Mouse (Mus musculus) midbrain, embryonic 11.5 days (tissue): ENCODE data around the gene Itga9. TPM values are rescaled to one million over a fixed set of nuclear protein-coding genes. Genes with fewer than 3 reads are reported as not detected.

Experiments
- ATAC-seq: fragments of 200-750 bp; cut with Nextera tagmentation; 2 replicates; pipeline ENCODE4 v1.8.0; 2017; ENCODE audit warnings: moderate TSS enrichment, moderate library complexity; ENCODE audit not compliant: low FRiP score
- DNase-seq: peaks from one replicate; pipeline ENCODE4 v3.0.0; 2015; ENCODE audit warnings: low spot score; ENCODE audit errors: missing footprints
- H3K27ac ChIP-seq: fragments of 300-500 bp; sonication (generic); 2 replicates; pipeline ENCODE4 v1.5.1; 2014; ENCODE audit warnings: low read depth, low read length
- H3K27me3 ChIP-seq: fragments of 300-500 bp; sonication (generic); 2 replicates; pipeline ENCODE4 v1.6.1; 2014; ENCODE audit warnings: mild to moderate bottlenecking, low read length, moderate library complexity, mixed read lengths; ENCODE audit not compliant: control insufficient read depth, insufficient read depth
- H3K36me3 ChIP-seq: fragments of 300-500 bp; sonication (generic); 2 replicates; pipeline ENCODE4 v1.6.1; 2014; ENCODE audit warnings: mild to moderate bottlenecking, low read length, moderate library complexity, mixed read lengths; ENCODE audit not compliant: control insufficient read depth, insufficient read depth
- H3K4me1 ChIP-seq: fragments of 300-500 bp; sonication (generic); 2 replicates; pipeline ENCODE4 v1.6.1; 2014; ENCODE audit warnings: low read length; ENCODE audit not compliant: control insufficient read depth, insufficient read depth
- H3K4me2 ChIP-seq: fragments of 300-500 bp; sonication (generic); 2 replicates; pipeline ENCODE4 v1.6.1; 2014; ENCODE audit warnings: mild to moderate bottlenecking, moderate library complexity
- H3K4me3 ChIP-seq: fragments of 300-500 bp; sonication (generic); 2 replicates; pipeline ENCODE4 v1.5.1; 2014; ENCODE audit warnings: low read depth, low read length
- H3K9ac ChIP-seq: fragments of 300-500 bp; sonication (generic); 2 replicates; pipeline ENCODE4 v1.6.1; 2014; ENCODE audit warnings: low read length
- H3K9me3 ChIP-seq: fragments of 300-500 bp; sonication (generic); 2 replicates; pipeline ENCODE4 v1.6.1; 2016; ENCODE audit warnings: low read length; ENCODE audit not compliant: control insufficient read depth
- WGBS: fragments of 180-500 bp; shearing (Covaris S2); extraction: QIAGEN DNeasy Blood & Tissue Kit; methylation state at CpG from one replicate; pipeline ENCODE4 v1.1.7; 2014; 5-methylcytosine and 5-hydroxymethylcytosine counted together
- polyA plus RNA-seq: library from polyadenylated mRNA; unstranded; fragments of >200 nt; fragmentation: Nextera tagmentation; extraction: Ambion mirVana; gene quantifications from 2 replicates; pipeline ENCODE4 v1.2.1, GENCODE M21; 2014

Itga9 gene
- polyA plus RNA-seq, 1 experiment from 2014 or later, result 4.0 TPM

- H3K27ac ChIP-seq, result no peak overlapping the region
- no peaks in the 10 kb centered on the region for H3K27me3 ChIP-seq
- ATAC-seq (no peak), DNase-seq (no peak)
- no peak overlapping the region for H3K4me2 ChIP-seq
- H3K4me3 ChIP-seq, result no peak overlapping the region
- 85% methylated on average over 12 of the region's 12 CpGs for WGBS
- no peaks in the 10 kb centered on the region for H3K36me3 ChIP-seq
- H3K9me3 ChIP-seq, result no peaks in the 10 kb centered on the region
- peaks cover 8% of the 10 kb centered on the region for H3K4me1 ChIP-seq
- H3K9ac ChIP-seq, result no peak overlapping the region
Measured at GRCm38 (mm10) chr9:118674277-118674676, 67.8 kb downstream of the Itga9 start.

GRCm38 (mm10) chr9:118674761-118675160 lies 68.3 kb downstream of the Itga9 start:
- no peak for DNase-seq
- no peak overlapping the region for H3K9ac ChIP-seq
- no peak overlapping the region for H3K4me2 ChIP-seq
- H3K27me3 ChIP-seq, result no peaks in the 10 kb centered on the region
- ATAC-seq, result no peak
- WGBS, result 89% methylated on average over 15 of the region's 22 CpGs
- H3K27ac ChIP-seq, result no peak overlapping the region
- no peak overlapping the region for H3K4me3 ChIP-seq
- H3K36me3 ChIP-seq, result no peaks in the 10 kb centered on the region
- H3K4me1 ChIP-seq, result peaks cover 8% of the 10 kb centered on the region
- H3K9me3 ChIP-seq, result no peaks in the 10 kb centered on the region

GRCm38 (mm10) chr9:118675573-118676170 lies 69.2 kb downstream of the Itga9 start:
- Histone ChIP-seq H3K4me1 (peaks cover 8% of the 10 kb centered on the region), H3K4me3 (no peak overlapping the region), H3K4me2 (no peak overlapping the region), H3K9me3 (no peaks in the 10 kb centered on the region), H3K9ac (no peak overlapping the region), H3K27me3 (no peaks in the 10 kb centered on the region), H3K36me3 (no peaks in the 10 kb centered on the region), H3K27ac (no peak overlapping the region)
- ATAC-seq (no peak), DNase-seq (no peak)
- WGBS, result 94% methylated on average over 8 of the region's 8 CpGs

GRCm38 (mm10) chr9:118676692-118677091 lies 70.2 kb downstream of the Itga9 start:
- no peaks in the 10 kb centered on the region for H3K27me3 ChIP-seq
- H3K9ac ChIP-seq, result no peak overlapping the region
- H3K4me3 ChIP-seq, result no peak overlapping the region
- H3K9me3 ChIP-seq, result no peaks in the 10 kb centered on the region
- H3K4me2 ChIP-seq, result no peak overlapping the region
- peak; percentile 86 for DNase-seq
- no peak overlapping the region for H3K27ac ChIP-seq
- WGBS, result 86% methylated on average over 8 of the region's 8 CpGs
- no peaks in the 10 kb centered on the region for H3K36me3 ChIP-seq
- no peak for ATAC-seq
- H3K4me1 ChIP-seq, result peaks cover 8% of the 10 kb centered on the region

- Histone ChIP-seq H3K27ac (no peak overlapping the region), H3K4me2 (no peak overlapping the region), H3K27me3 (no peaks in the 10 kb centered on the region), H3K4me1 (peaks cover 8% of the 10 kb centered on the region), H3K36me3 (no peaks in the 10 kb centered on the region), H3K9ac (no peak overlapping the region), H3K4me3 (no peak overlapping the region), H3K9me3 (no peaks in the 10 kb centered on the region)
- ATAC-seq (no peak), DNase-seq (no peak)
- WGBS, result 63% methylated on average over 9 of the region's 9 CpGs
Measured at GRCm38 (mm10) chr9:118677349-118677748, 70.9 kb downstream of the Itga9 start.

GRCm38 (mm10) chr9:118678020-118678750 lies 71.7 kb downstream of the Itga9 start:
- Histone ChIP-seq H3K36me3 (no peaks in the 10 kb centered on the region), H3K27ac (no peak overlapping the region), H3K4me2 (no peak overlapping the region), H3K4me1 (peaks cover 8% of the 10 kb centered on the region), H3K27me3 (no peaks in the 10 kb centered on the region), H3K9ac (no peak overlapping the region), H3K9me3 (no peaks in the 10 kb centered on the region), H3K4me3 (no peak overlapping the region)
- DNase-seq, result peak; percentile 78
- 65% methylated on average over 15 of the region's 15 CpGs for WGBS
- no peak for ATAC-seq

- no peaks in the 10 kb centered on the region for H3K9me3 ChIP-seq
- no peak overlapping the region for H3K4me2 ChIP-seq
- DNase-seq (peak; percentile 81), ATAC-seq (no peak)
- 72% methylated on average over 10 of the region's 10 CpGs for WGBS
- H3K27me3 ChIP-seq, result no peaks in the 10 kb centered on the region
- no peak overlapping the region for H3K27ac ChIP-seq
- no peak overlapping the region for H3K9ac ChIP-seq
- H3K4me3 ChIP-seq, result no peak overlapping the region
- peaks cover 8% of the 10 kb centered on the region for H3K4me1 ChIP-seq
- H3K36me3 ChIP-seq, result no peaks in the 10 kb centered on the region
Measured at GRCm38 (mm10) chr9:118678759-118679158, 72.3 kb downstream of the Itga9 start.

- H3K9ac ChIP-seq, result no peak overlapping the region
- no peak overlapping the region for H3K4me2 ChIP-seq
- peaks cover 8% of the 10 kb centered on the region for H3K4me1 ChIP-seq
- no peak overlapping the region for H3K27ac ChIP-seq
- H3K4me3 ChIP-seq, result no peak overlapping the region
- no peaks in the 10 kb centered on the region for H3K36me3 ChIP-seq
- no peaks in the 10 kb centered on the region for H3K9me3 ChIP-seq
- H3K27me3 ChIP-seq, result no peaks in the 10 kb centered on the region
- peak; percentile 51 for DNase-seq
- 90% methylated on average over 6 of the region's 6 CpGs for WGBS
- ATAC-seq, result no peak
Measured at GRCm38 (mm10) chr9:118681506-118681905, 75.0 kb downstream of the Itga9 start.

- WGBS, result 85% methylated on average over 8 of the region's 8 CpGs
- ATAC-seq (no peak), DNase-seq (peak; percentile 69)
- no peaks in the 10 kb centered on the region for H3K9me3 ChIP-seq
- H3K9ac ChIP-seq, result no peak overlapping the region
- peaks cover 5% of the 10 kb centered on the region for H3K4me1 ChIP-seq
- no peaks in the 10 kb centered on the region for H3K27me3 ChIP-seq
- no peaks in the 10 kb centered on the region for H3K36me3 ChIP-seq
- no peak overlapping the region for H3K27ac ChIP-seq
- H3K4me3 ChIP-seq, result no peak overlapping the region
- no peak overlapping the region for H3K4me2 ChIP-seq
Measured at GRCm38 (mm10) chr9:118682154-118682553, 75.7 kb downstream of the Itga9 start.
